Mouse (Mus musculus) right cerebral cortex, adult 2 months (tissue): ENCODE data around the gene Mup1.
"Not testable (repeated sequence)": the region's sequence is repeated elsewhere in the genome, so short reads cannot be mapped to it uniquely, and the experiment has no call there.

ENCODE experiments used
- DNase-seq, 2 experiments: peaks; one replicate each; pipeline ENCODE4 v3.0.0; 2021 to 2022; ENCODE audit warnings: low spot score in 2 of 2

Gene Mup1

DNA sequence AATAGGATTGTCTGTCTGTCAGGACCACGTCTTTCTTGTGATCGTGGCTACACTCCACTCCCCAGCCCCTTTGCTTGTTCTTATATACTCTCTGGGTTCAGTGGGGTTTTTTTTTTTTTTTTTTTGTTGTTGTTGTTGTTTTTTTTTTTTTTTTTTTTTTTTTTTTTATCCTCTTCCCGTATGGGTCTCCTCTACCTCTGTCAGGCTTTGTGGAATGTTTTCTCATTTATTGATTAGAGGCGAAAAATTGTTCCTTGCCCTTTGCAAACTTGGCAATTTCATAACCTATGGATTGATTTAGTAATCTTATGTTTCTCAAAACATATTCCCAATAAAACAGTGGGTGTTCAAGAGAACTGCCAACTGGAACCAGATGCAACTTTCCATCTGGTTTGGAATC is at the start of gene Mup1:
TSS of gene Mup1 (minus strand) at position 101 of the 400 bp plus-strand sequence.
- not testable (repeated sequence) for DNase-seq
